Mouse (Mus musculus) liver, embryonic 11.5 days (tissue): ENCODE measurements around the gene Btaf1. TPM values are rescaled to one million over a fixed set of nuclear protein-coding genes. Genes with fewer than 3 reads are reported as not detected.

Experiments used
- ATAC-seq: fragments of 200-750 bp; cut with Nextera tagmentation; replicated peaks from 2 replicates; pipeline ENCODE4 v1.8.0; 2017; ENCODE audit warnings: moderate number of reproducible peaks, mild to moderate bottlenecking, moderate TSS enrichment, moderate library complexity; ENCODE audit not compliant: low FRiP score
- DNase-seq: peaks from one replicate; pipeline ENCODE4 v3.0.0-alpha.2; 2017; ENCODE audit warnings: low spot score
- H3K27ac ChIP-seq: fragments of 300-500 bp; sonication (generic); 2 replicates; pipeline ENCODE4 v1.5.1; 2014; ENCODE audit warnings: mild to moderate bottlenecking, low read depth, low read length, control low read depth
- H3K27me3 ChIP-seq: fragments of 300-500 bp; sonication (generic); replicated peaks from 2 replicates; pipeline ENCODE4 v1.6.1; 2014; ENCODE audit warnings: low read length, mixed read lengths; ENCODE audit not compliant: control insufficient read depth, insufficient read depth
- H3K36me3 ChIP-seq: fragments of 300-500 bp; sonication (generic); 2 replicates; pipeline ENCODE4 v1.6.1; 2014; ENCODE audit warnings: mild to moderate bottlenecking, low read length, moderate library complexity, mixed read lengths; ENCODE audit not compliant: control insufficient read depth, insufficient read depth
- H3K4me1 ChIP-seq: fragments of 300-500 bp; sonication (generic); replicated peaks from 2 replicates; pipeline ENCODE4 v1.6.1; 2014; ENCODE audit warnings: low read length, mixed read lengths; ENCODE audit not compliant: control insufficient read depth, insufficient read depth
- H3K4me2 ChIP-seq: fragments of 300-500 bp; sonication (generic); 2 replicates; pipeline ENCODE4 v1.6.1; 2014; ENCODE audit warnings: mild to moderate bottlenecking, control low read depth, moderate library complexity
- H3K4me3 ChIP-seq: fragments of 300-500 bp; sonication (generic); 2 replicates; pipeline ENCODE4 v1.5.1; 2014; ENCODE audit warnings: low read depth, low read length, control low read depth
- H3K9ac ChIP-seq: fragments of 300-500 bp; sonication (generic); 2 replicates; pipeline ENCODE4 v1.6.1; 2014; ENCODE audit warnings: low read depth, low read length, control low read depth
- H3K9me3 ChIP-seq: fragments of 300-500 bp; sonication (generic); 2 replicates; pipeline ENCODE4 v1.6.1; 2016; ENCODE audit warnings: low read length, inconsistent platforms, mixed read lengths; ENCODE audit not compliant: control insufficient read depth
- WGBS: fragments of 180-500 bp; shearing (Covaris S2); extraction: QIAGEN DNeasy Blood & Tissue Kit; methylation state at CpG from one replicate; pipeline ENCODE4 v1.1.7; 2014; 5-methylcytosine and 5-hydroxymethylcytosine counted together
- polyA plus RNA-seq: library from polyadenylated mRNA; unstranded; fragments of >200 nt; fragmentation: Nextera tagmentation; extraction: Ambion mirVana; gene quantifications from 2 replicates; pipeline ENCODE4 v1.2.1, GENCODE M21; 2014

Gene Btaf1
- polyA plus RNA-seq, 1 experiment from 2014 or later: 29.9 TPM

DNA sequence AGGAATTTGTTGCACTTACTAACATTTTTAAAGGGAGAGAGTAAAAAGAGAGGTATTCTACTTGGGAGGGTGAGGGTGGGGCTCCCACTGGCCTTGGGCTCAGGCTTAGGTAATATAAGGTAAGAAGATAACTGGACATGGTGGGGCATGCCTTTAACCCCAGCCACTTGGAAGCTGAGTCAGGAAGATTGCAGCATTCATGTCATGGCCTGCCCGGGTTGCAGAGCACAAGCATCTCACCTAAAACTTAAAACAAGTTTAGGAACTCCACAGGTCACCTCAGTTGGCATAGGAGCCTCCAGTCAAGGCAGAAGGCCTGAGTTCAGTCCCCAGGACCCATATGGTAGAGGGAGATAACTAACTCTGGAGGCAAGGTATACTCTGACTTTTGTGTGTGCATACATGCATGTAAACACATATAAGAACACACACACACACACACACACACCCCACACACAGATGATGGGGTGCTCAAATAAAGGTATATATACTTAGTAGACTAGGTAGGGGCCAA lies 8.9 kb upstream of the Btaf1 start:
- H3K27ac ChIP-seq: no peak overlapping the region
- H3K9me3 ChIP-seq: no peaks in the 10 kb centered on the region
- 81% methylated on average over 1 of the region's 1 CpGs for WGBS
- H3K36me3 ChIP-seq: no peaks in the 10 kb centered on the region
- DNase-seq (no peak), ATAC-seq (no peak)
- no peak overlapping the region for H3K9ac ChIP-seq
- no peaks in the 10 kb centered on the region for H3K27me3 ChIP-seq
- H3K4me3 ChIP-seq: no peak overlapping the region
- H3K4me1 ChIP-seq: peaks cover 2% of the 10 kb centered on the region; the same call in 1 of the 2 replicates
- no peak overlapping the region for H3K4me2 ChIP-seq

DNA sequence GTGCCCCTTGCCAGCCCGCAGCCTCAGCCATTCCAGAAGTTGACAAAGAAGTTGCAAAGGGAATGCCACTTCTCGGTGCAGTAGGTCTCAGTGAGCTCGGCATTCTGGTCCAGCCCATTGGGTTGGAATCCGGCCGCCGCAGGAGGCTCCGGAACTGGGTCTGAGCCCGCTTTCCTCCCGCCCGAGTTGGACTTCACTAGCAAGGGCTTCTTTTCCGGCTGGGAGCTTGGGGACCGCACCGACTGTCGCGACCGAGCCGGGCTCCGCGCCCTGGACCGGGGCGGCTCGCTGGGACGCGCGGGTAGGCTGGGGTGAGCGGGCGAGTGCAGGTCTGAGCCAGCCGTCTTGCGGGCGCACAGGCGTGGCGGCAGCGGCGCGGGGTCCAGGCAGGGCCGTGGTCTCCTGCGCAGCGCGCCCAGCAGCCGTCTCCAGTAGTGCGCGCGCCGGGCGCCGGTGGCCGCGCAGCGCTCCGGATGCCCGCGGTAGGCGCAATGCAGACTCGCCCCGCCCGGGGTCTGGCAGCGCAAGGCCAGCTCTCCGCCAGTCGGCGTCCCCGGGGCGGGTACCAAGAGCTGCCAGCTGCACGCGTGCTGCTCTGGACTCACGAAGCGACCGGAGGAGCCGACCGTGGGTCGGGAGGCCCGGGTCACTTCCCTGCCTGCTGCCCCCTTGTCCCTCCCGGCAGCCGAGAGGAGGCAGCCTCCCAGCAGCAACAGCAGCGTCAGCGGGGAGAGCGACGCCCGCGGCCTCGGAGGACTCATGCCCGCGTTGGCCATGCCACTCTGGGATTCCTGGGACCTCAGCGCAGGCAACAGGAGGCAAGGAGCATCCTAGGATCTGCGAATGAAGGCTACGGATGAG lies 7.2 kb upstream of the Btaf1 start:
- under 1% methylated on average over 84 of the region's 85 CpGs for WGBS
- Histone ChIP-seq H3K4me3 (peak overlapping the region; percentile 75), H3K36me3 (no peaks in the 10 kb centered on the region), H3K4me1 (peaks cover 2% of the 10 kb centered on the region; the same call in 1 of the 2 replicates), H3K9me3 (no peaks in the 10 kb centered on the region), H3K27ac (peak overlapping the region; percentile 63), H3K4me2 (peak overlapping the region; percentile 82), H3K9ac (peak overlapping the region; percentile 78), H3K27me3 (no peaks in the 10 kb centered on the region)
- ATAC-seq (peak; percentile 78), DNase-seq (peak; percentile 83)

DNA sequence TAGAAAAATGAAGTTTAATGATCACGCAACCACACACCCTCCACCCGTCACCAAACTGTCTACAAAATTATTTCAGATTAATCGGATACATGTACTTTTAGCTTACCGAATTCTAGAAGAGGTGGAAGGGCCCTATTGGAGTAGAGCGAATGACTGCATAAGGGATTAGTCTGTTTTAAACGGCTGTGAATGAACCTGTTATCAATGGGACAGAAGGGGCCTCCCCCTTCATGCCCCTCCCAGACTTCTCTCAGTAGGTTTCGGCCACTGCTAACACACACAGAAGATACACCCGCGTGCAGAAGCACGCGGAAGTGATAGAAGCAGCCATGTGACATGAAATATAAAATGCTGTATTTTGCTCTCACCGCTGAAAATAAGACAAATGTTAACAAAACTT lies 6.4 kb upstream of the Btaf1 start, which contains the start of gene Fgfbp3:
TSS of gene Fgfbp3 (minus strand) at position 150 of the 400 bp plus-strand sequence.
- peak; percentile 85 for ATAC-seq
- Histone ChIP-seq H3K4me2 (peak within 1 kb of the TSS; percentile 82), H3K4me1 (peaks cover 2% of the 10 kb centered on the region; the same call in 1 of the 2 replicates), H3K4me3 (peak within 1 kb of the TSS; percentile 75), H3K9ac (peak within 1 kb of the TSS; percentile 78), H3K27me3 (no peaks in the 10 kb centered on the region), H3K9me3 (no peaks in the 10 kb centered on the region), H3K27ac (peak within 1 kb of the TSS; percentile 63), H3K36me3 (no peaks in the 10 kb centered on the region)
- DNase-seq: peak; percentile 48
- WGBS: 7% methylated on average over 12 of the region's 12 CpGs

DNA sequence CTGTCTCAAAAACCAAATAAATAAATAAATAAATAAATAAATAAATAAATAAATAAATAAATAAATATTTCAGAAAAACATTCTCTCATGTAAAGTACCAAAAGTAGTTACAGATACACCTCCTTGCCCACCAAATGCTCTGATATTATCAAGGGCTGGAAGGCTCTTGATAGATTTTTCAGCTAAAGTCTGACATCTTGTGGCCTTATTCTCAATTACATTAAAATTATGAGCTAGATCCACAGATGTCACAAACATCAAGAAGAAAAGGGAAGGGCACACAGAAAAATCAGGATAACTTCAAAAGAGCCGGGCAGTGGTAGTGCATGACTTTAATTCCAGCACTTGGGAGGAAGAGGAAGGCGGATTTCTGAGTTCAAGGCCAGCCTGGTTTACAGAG lies 3.9 kb upstream of the Btaf1 start:
- H3K9me3 ChIP-seq: no peaks in the 10 kb centered on the region
- H3K27me3 ChIP-seq: no peaks in the 10 kb centered on the region
- H3K4me3 ChIP-seq: no peak overlapping the region
- no peak overlapping the region for H3K27ac ChIP-seq
- H3K4me1 ChIP-seq: peaks cover 1% of the 10 kb centered on the region; the same call in 1 of the 2 replicates
- no peak overlapping the region for H3K9ac ChIP-seq
- DNase-seq (no peak), ATAC-seq (no peak)
- WGBS: 22% methylated on average over 2 of the region's 2 CpGs
- no peaks in the 10 kb centered on the region for H3K36me3 ChIP-seq
- no peak overlapping the region for H3K4me2 ChIP-seq

DNA sequence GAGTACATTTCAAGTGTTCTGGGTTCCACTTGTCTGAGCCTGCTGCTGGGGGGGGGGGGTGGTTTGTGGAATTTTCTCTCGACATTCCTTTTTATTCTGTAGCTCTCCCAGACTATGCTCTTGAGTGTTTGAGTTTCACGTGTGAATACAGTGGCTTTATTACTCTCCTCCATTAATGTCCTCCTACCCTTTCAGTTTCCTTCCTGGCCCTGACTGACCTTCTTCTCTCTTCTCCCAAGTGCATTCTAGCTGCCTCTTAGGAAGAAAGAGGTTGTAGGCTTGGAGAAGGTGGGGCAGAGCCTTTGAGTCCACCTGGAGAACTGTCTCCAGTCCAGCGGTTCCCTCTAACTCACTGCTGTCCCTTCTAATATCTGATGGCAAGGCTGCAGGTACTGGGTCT lies 2.9 kb upstream of the Btaf1 start:
- H3K4me3 ChIP-seq: no peak overlapping the region
- H3K9ac ChIP-seq: no peak overlapping the region
- DNase-seq (no peak), ATAC-seq (no peak)
- H3K9me3 ChIP-seq: no peaks in the 10 kb centered on the region
- no peak overlapping the region for H3K4me2 ChIP-seq
- 56% methylated on average over 3 of the region's 3 CpGs for WGBS
- no peaks in the 10 kb centered on the region for H3K27me3 ChIP-seq
- peaks cover 8% of the 10 kb centered on the region for H3K4me1 ChIP-seq
- no peaks in the 10 kb centered on the region for H3K36me3 ChIP-seq
- no peak overlapping the region for H3K27ac ChIP-seq

DNA sequence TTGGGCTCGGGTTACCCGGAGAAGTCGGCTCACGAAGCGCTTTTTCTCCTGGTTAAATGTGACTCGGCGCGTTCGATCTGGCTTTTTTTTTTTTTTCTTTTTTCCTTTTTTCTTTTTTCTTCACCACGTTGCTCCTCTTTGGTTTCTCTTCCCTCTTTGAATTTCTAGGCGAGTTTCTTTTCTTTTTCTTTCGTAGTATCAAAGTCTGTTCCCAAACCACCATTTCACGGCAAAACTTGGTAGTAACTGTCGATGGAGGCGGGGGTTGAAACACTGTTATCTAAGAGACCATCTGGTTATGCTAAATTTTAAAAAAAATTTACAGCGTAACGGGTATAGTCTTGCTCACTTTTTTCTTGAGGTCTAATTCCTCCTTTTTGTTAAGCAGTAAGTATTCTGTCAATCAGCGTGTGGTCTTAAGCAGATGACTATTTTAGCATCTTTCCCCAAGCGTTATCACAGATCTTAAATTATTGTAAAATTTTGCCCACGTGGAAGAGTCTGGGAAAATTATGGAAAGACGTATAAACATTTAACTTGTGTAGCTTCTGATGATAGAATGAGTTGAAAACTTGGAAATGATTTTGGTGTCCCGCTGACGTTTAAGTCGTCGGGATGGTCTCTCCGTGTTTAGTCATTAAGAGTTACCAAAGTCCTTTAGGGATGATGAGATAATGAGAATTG lies 816 bp downstream of the Btaf1 start:
- H3K9ac ChIP-seq: peak overlapping the region; percentile 97
- H3K4me3 ChIP-seq: peak overlapping the region; percentile 96
- peak overlapping the region; percentile 75 for H3K4me2 ChIP-seq
- H3K27me3 ChIP-seq: no peaks in the 10 kb centered on the region
- ATAC-seq (no peak), DNase-seq (no peak)
- peak overlapping the region; percentile 98 for H3K27ac ChIP-seq
- peaks cover 3% of the 10 kb centered on the region; the same call in 1 of the 2 replicates for H3K36me3 ChIP-seq
- peaks cover 28% of the 10 kb centered on the region for H3K4me1 ChIP-seq
- H3K9me3 ChIP-seq: no peaks in the 10 kb centered on the region
- 1% methylated on average over 26 of the region's 26 CpGs for WGBS

DNA sequence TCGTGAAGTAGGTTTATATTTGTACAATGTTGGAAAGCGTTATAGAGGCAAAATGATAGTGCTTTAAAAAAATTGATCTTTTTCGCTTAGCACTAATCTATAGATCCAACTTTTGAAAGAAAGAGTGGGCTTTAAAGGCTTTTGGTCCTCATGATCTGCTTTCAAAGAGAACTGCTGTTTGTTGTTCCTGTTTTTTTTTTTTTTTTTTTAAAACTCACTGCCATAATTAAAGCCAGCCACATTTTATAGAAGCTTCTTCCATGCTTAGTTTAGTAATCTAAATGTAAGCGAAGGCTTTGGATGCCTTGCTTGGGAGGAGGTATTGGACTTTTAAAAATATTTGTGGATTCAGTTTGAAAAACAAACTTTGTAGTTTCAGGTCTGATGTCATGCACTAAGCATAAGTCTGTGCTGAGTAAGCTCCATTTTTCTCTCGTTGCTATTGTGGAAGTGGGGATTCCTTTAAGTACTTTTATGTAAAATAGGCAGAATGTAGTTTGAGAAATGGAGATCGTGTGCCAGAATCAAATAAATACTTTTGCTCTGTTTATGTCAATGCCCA lies 2.0 kb downstream of the Btaf1 start:
- DNase-seq (no peak), ATAC-seq (no peak)
- Histone ChIP-seq H3K9ac (peak overlapping the region; percentile 50; the same call in 1 of the 2 replicates), H3K4me1 (peaks cover 36% of the 10 kb centered on the region), H3K27me3 (no peaks in the 10 kb centered on the region), H3K36me3 (peaks cover 3% of the 10 kb centered on the region; the same call in 1 of the 2 replicates), H3K9me3 (no peaks in the 10 kb centered on the region), H3K4me2 (peak overlapping the region; percentile 75), H3K4me3 (peak overlapping the region; percentile 96), H3K27ac (peak overlapping the region; percentile 21; the same call in 1 of the 2 replicates)
- 72% methylated on average over 6 of the region's 6 CpGs for WGBS

DNA sequence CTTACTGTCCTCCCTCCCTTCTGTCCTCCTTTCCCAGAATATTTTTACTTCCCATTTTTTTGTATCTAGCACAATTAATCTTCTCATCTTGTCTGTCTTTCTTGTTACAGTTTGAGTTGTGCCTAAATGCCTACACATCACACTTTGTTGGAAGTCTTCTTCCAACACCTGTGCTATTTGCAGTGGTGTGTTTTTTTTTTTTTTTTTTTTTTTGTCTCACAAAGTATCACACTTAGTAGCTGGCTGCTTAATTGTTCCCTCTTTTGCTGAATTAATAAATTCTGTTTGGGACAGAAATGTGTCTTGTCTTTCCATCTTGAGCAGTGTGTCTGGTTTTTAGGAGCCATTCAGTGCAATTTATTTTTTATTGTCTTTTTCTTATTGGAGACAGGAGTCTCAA lies 3.9 kb downstream of the Btaf1 start:
- Histone ChIP-seq H3K36me3 (peaks cover 3% of the 10 kb centered on the region; the same call in 1 of the 2 replicates), H3K27me3 (no peaks in the 10 kb centered on the region), H3K27ac (no peak overlapping the region), H3K9ac (no peak overlapping the region), H3K4me1 (peaks cover 39% of the 10 kb centered on the region), H3K9me3 (no peaks in the 10 kb centered on the region), H3K4me2 (no peak overlapping the region; the same call in 1 of the 2 replicates), H3K4me3 (no peak overlapping the region)
- ATAC-seq (no peak), DNase-seq (no peak)
